Mouse (Mus musculus): ENCODE results near the gene Cad. TPM values are rescaled to one million over a fixed set of nuclear protein-coding genes. Genes with fewer than 3 reads are reported as not detected.
A peak's percentile ranks its signal among the peaks of the same experiment; 100 is the strongest.
"Not testable (repeated sequence)": the region's sequence is repeated elsewhere in the genome, so short reads cannot be mapped to it uniquely, and the experiment has no call there.

The Cad gene
- 3.1 and 4.2 TPM in 2 replicates for polyA plus RNA-seq (2015; fragmentation: Nextera tagmentation; extraction: Ambion mirVana)

GRCm38 (mm10) chr5:31054261-31055215 is at the start of gene Cad:
Gene Cad (plus strand): TSS chr5:31054780.
- Histone ChIP-seq H3K27ac (ENCODE audit: low read depth) (peak within 1 kb of the TSS; percentile 17), H3K27me3 (ENCODE audit: insufficient read depth, low read length) (no peaks in the 10 kb centered on the region), H3K4me2 (ENCODE audit: low read depth, low read length) (peak within 1 kb of the TSS; percentile 99), H3K9ac (replicated peaks) (peak within 1 kb of the TSS; percentile 71), H3K4me1 (ENCODE audit: insufficient read depth) (peaks cover 17% of the 10 kb centered on the region), H3K36me3 (replicated peaks; ENCODE audit: insufficient read depth, low read length) (peaks cover 15% of the 10 kb centered on the region), H3K9me3 (ENCODE audit: low read length) (no peaks in the 10 kb centered on the region), H3K4me3 (ENCODE audit: low read depth, low read length) (peak within 1 kb of the TSS; percentile 61)
- DNase-seq (peak; percentile 96), ATAC-seq (peak; percentile 99)
- 2% methylated on average over 50 of the region's 64 CpGs for WGBS (ENCODE audit: insufficient replicate concordance)
- TF ChIP-seq CTCF (IDR thresholded peaks at IDR 0.05; ENCODE audit: low read depth), result peak; percentile 49
- TF ChIP-seq EP300 (IDR thresholded peaks at IDR 0.05; ENCODE audit: low read depth), result no peak

GRCm38 (mm10) chr5:31012737-31013136 is 41.8 kb upstream of the Cad start:
- no peak for ATAC-seq

GRCm38 (mm10) chr5:31015913-31016312 is 38.7 kb upstream of the Cad start:
- H3K9me3 ChIP-seq (ENCODE audit: low read length), result no peaks in the 10 kb centered on the region
- no peak overlapping the region for H3K27ac ChIP-seq (ENCODE audit: low read depth)
- no peaks in the 10 kb centered on the region for H3K36me3 ChIP-seq (replicated peaks; ENCODE audit: insufficient read depth, low read length)
- no peak overlapping the region for H3K9ac ChIP-seq (replicated peaks)
- DNase-seq, result no peak
- H3K4me1 ChIP-seq (ENCODE audit: insufficient read depth), result no peaks in the 10 kb centered on the region
- TF ChIP-seq EP300 (IDR thresholded peaks at IDR 0.05; ENCODE audit: low read depth), result no peak
- TF ChIP-seq CTCF (IDR thresholded peaks at IDR 0.05; ENCODE audit: low read depth), result no peak
- no peak overlapping the region for H3K4me2 ChIP-seq (ENCODE audit: low read depth, low read length)
- no peaks in the 10 kb centered on the region for H3K27me3 ChIP-seq (ENCODE audit: insufficient read depth, low read length)
- no peak for ATAC-seq
- H3K4me3 ChIP-seq (ENCODE audit: low read depth, low read length), result no peak overlapping the region
- WGBS (ENCODE audit: insufficient replicate concordance), result 34% methylated on average over 2 of the region's 2 CpGs

More at GRCm38 (mm10) chr5:31012737-31013136, 41.8 kb upstream of the Cad start:
- WGBS (ENCODE audit: insufficient replicate concordance), result 42% methylated on average over 3 of the region's 3 CpGs
- Histone ChIP-seq H3K4me2 (ENCODE audit: low read depth, low read length) (no peak overlapping the region), H3K9ac (replicated peaks) (no peak overlapping the region), H3K9me3 (ENCODE audit: low read length) (no peaks in the 10 kb centered on the region), H3K36me3 (replicated peaks; ENCODE audit: insufficient read depth, low read length) (no peaks in the 10 kb centered on the region), H3K27me3 (ENCODE audit: insufficient read depth, low read length) (no peaks in the 10 kb centered on the region), H3K27ac (ENCODE audit: low read depth) (no peak overlapping the region), H3K4me3 (ENCODE audit: low read depth, low read length) (no peak overlapping the region), H3K4me1 (ENCODE audit: insufficient read depth) (no peaks in the 10 kb centered on the region)
- TF ChIP-seq EP300 (IDR thresholded peaks at IDR 0.05; ENCODE audit: low read depth) (no peak), CTCF (IDR thresholded peaks at IDR 0.05; ENCODE audit: low read depth) (no peak)
- DNase-seq, result no peak

- not testable (repeated sequence) for H3K4me1 ChIP-seq (ENCODE audit: insufficient read depth); H3K9ac ChIP-seq (replicated peaks); H3K36me3 ChIP-seq (replicated peaks; ENCODE audit: insufficient read depth, low read length); H3K4me3 ChIP-seq (ENCODE audit: low read depth, low read length); H3K27ac ChIP-seq (ENCODE audit: low read depth); H3K27me3 ChIP-seq (ENCODE audit: insufficient read depth, low read length); DNase-seq; H3K4me2 ChIP-seq (ENCODE audit: low read depth, low read length); H3K9me3 ChIP-seq (ENCODE audit: low read length)
- peak; percentile 29; the same call in 1 of the 2 replicates for ATAC-seq
- 75% methylated on average over 4 of the region's 5 CpGs for WGBS (ENCODE audit: insufficient replicate concordance)
Measured at GRCm38 (mm10) chr5:31021790-31022189, 32.8 kb upstream of the Cad start.

GRCm38 (mm10) chr5:31022690-31023089 is 31.9 kb upstream of the Cad start:
- Histone ChIP-seq H3K9me3 (ENCODE audit: low read length) (no peaks in the 10 kb centered on the region), H3K9ac (replicated peaks) (no peak overlapping the region), H3K4me3 (ENCODE audit: low read depth, low read length) (no peak overlapping the region), H3K4me2 (ENCODE audit: low read depth, low read length) (no peak overlapping the region), H3K36me3 (replicated peaks; ENCODE audit: insufficient read depth, low read length) (no peaks in the 10 kb centered on the region), H3K27ac (ENCODE audit: low read depth) (no peak overlapping the region), H3K4me1 (ENCODE audit: insufficient read depth) (0 out of 2 replicates have a peak, but pooled peaks cover 6% of the 10 kb centered on the region), H3K27me3 (ENCODE audit: insufficient read depth, low read length) (no peaks in the 10 kb centered on the region)
- TF ChIP-seq CTCF (IDR thresholded peaks at IDR 0.05; ENCODE audit: low read depth) (no peak), EP300 (IDR thresholded peaks at IDR 0.05; ENCODE audit: low read depth) (no peak)
- DNase-seq, result no peak
- no peak for ATAC-seq
- WGBS (ENCODE audit: insufficient replicate concordance), result 61% methylated on average over 1 of the region's 1 CpGs

GRCm38 (mm10) chr5:31023254-31023653 is 31.3 kb upstream of the Cad start:
- H3K36me3 ChIP-seq (replicated peaks; ENCODE audit: insufficient read depth, low read length), result no peaks in the 10 kb centered on the region
- DNase-seq (no peak), ATAC-seq (no peak)
- no peaks in the 10 kb centered on the region for H3K9me3 ChIP-seq (ENCODE audit: low read length)
- H3K4me3 ChIP-seq (ENCODE audit: low read depth, low read length), result no peak overlapping the region
- TF ChIP-seq CTCF (IDR thresholded peaks at IDR 0.05; ENCODE audit: low read depth), result no peak
- TF ChIP-seq EP300 (IDR thresholded peaks at IDR 0.05; ENCODE audit: low read depth), result no peak
- 61% methylated on average over 3 of the region's 4 CpGs for WGBS (ENCODE audit: insufficient replicate concordance)
- no peak overlapping the region for H3K9ac ChIP-seq (replicated peaks)
- H3K27me3 ChIP-seq (ENCODE audit: insufficient read depth, low read length), result no peaks in the 10 kb centered on the region
- H3K4me2 ChIP-seq (ENCODE audit: low read depth, low read length), result no peak overlapping the region
- no peak overlapping the region for H3K27ac ChIP-seq (ENCODE audit: low read depth)
- H3K4me1 ChIP-seq (ENCODE audit: insufficient read depth), result 0 out of 2 replicates have a peak, but pooled peaks cover 6% of the 10 kb centered on the region

Measured in liver, postnatal 0 days (tissue).